Mouse (Mus musculus) ES-E14 (cell line): ENCODE results near the gene Wipf1. TPM values are rescaled to one million over a fixed set of nuclear protein-coding genes. Genes with fewer than 3 reads are reported as not detected.
A peak's percentile ranks its signal among the peaks of the same experiment; 100 is the strongest.

Source experiments
- DNase-seq: peaks from one replicate; pipeline ENCODE4 v3.0.0-alpha.2; 2013; ENCODE audit warnings: low read depth, low spot score
- H3K27ac ChIP-seq: 2 replicates; pipeline ENCODE4 v1.5.1; 2012; ENCODE audit warnings: low read depth, mild to moderate bottlenecking, low read length, moderate library complexity, mixed read lengths; ENCODE audit not compliant: poor library complexity, insufficient read depth, severe bottlenecking
- H3K36me3 ChIP-seq: 2 replicates; pipeline ENCODE4 v1.6.1; 2012; ENCODE audit warnings: mild to moderate bottlenecking, low read length, moderate library complexity, mixed read lengths; ENCODE audit not compliant: control insufficient read depth, poor library complexity, insufficient read depth, severe bottlenecking
- H3K4me1 ChIP-seq, 2 experiments: fragments of 150-350 bp in 1 of 2; sonication (generic) in 1 of 2; 2 replicates each; pipeline ENCODE4 v1.6.1; 2012; ENCODE audit warnings: low read length in 2 of 2, mild to moderate bottlenecking in 1 of 2, mixed read lengths in 1 of 2; ENCODE audit not compliant: control insufficient read depth in 2 of 2, insufficient read depth in 2 of 2, poor library complexity in 1 of 2
- H3K4me3 ChIP-seq, 2 experiments: fragments of 150-350 bp in 1 of 2; sonication (generic) in 1 of 2; 2 replicates each; pipeline ENCODE4 v1.5.1; 2012; ENCODE audit warnings: low read length in 2 of 2, low read depth in 1 of 2, mild to moderate bottlenecking in 1 of 2, mixed read lengths in 1 of 2; ENCODE audit not compliant: insufficient read depth in 1 of 2, poor library complexity in 1 of 2, severe bottlenecking in 1 of 2
- H3K9ac ChIP-seq: 2 replicates; pipeline ENCODE4 v1.6.1; 2012; ENCODE audit warnings: low read depth, mild to moderate bottlenecking, low read length, mixed read lengths; ENCODE audit not compliant: poor library complexity, insufficient read depth, severe bottlenecking
- H3K9me3 ChIP-seq: fragments of 150-350 bp; sonication (generic); 2 replicates; pipeline ENCODE4 v1.6.1; 2012; ENCODE audit warnings: low read depth, mild to moderate bottlenecking, low read length; ENCODE audit not compliant: control insufficient read depth, insufficient read depth
- CHD2 ChIP-seq: IDR thresholded peaks from 2 replicates; pipeline ENCODE4 v1.6.1; 2014; ENCODE audit warnings: mild to moderate bottlenecking, low read depth, low read length, inconsistent platforms
- HCFC1 ChIP-seq: IDR thresholded peaks from 2 replicates; pipeline ENCODE4 v1.6.1; 2012; ENCODE audit warnings: low read length, inconsistent platforms, borderline replicate concordance; ENCODE audit not compliant: insufficient read depth
- MAFK ChIP-seq: IDR thresholded peaks from 2 replicates; pipeline ENCODE4 v1.6.1; 2014; ENCODE audit warnings: mild to moderate bottlenecking, low read depth, low read length, inconsistent platforms; ENCODE audit not compliant: insufficient read depth
- ZC3H11A ChIP-seq: IDR thresholded peaks from 2 replicates; pipeline ENCODE4 v1.6.1; 2012; ENCODE audit warnings: low read depth, mild to moderate bottlenecking, inconsistent platforms, low read length, borderline replicate concordance
- ZNF384 ChIP-seq: IDR thresholded peaks from 2 replicates; pipeline ENCODE4 v1.6.1; 2012; ENCODE audit warnings: low read depth, low read length, inconsistent platforms
- in situ Hi-C, 2 experiments: fragments of 600-800 bp; cut with MboI; formaldehyde crosslinking; loops; one replicate each; pipeline ENCODE4 v1.15.1; 2025; ENCODE audit warnings: low sequenced_read_pairs in 2 of 2, inconsistent platforms in 1 of 2; ENCODE audit not compliant: unreplicated experiment in 2 of 2
- total RNA-seq: library from RNA; depleted of rRNA; stranded (reverse); fragments of 300-350 nt; gene quantifications from 2 replicates; pipeline ENCODE4 v1.2.3, GENCODE M21; 2012

Wipf1 gene
- total RNA-seq, 1 experiment = 1.2 TPM

GRCm38 (mm10) chr2:73572539-73573372 lies 43.2 kb upstream of the Wipf1 start:
- Histone ChIP-seq H3K9ac (no peak overlapping the region), H3K9me3 (no peaks in the 10 kb centered on the region), H3K27ac (no peak overlapping the region), H3K36me3 (no peaks in the 10 kb centered on the region), H3K4me1 (peaks cover 0 to 2% of the 10 kb centered on the region in 2 experiments; a peak in 1 of 4 replicates), H3K4me3 (peak overlapping the region in 1 of 2 experiments; percentile 28; a peak in 1 of 4 replicates)
- DNase-seq = peak; percentile 73
- in situ Hi-C loops = loop anchor here in 1 of 2 experiments (25.0 kb wide), 1 partner anchor 1090 kb away; the partner anchor contains the start of genes Evx2 and Hoxd13
- no peak for TF ChIP-seq MAFK
- TF ChIP-seq ZC3H11A = 0 out of 2 replicates have a peak, but pooled peaks have one; percentile 30

GRCm38 (mm10) chr2:73571901-73572300 lies 42.4 kb upstream of the Wipf1 start:
- Histone ChIP-seq H3K27ac (no peak overlapping the region), H3K9ac (no peak overlapping the region), H3K9me3 (no peaks in the 10 kb centered on the region), H3K4me3 (no peak overlapping the region), H3K36me3 (no peaks in the 10 kb centered on the region), H3K4me1 (peaks cover 0 to 2% of the 10 kb centered on the region in 2 experiments; a peak in 1 of 4 replicates)
- in situ Hi-C loops = loop anchor here in 1 of 2 experiments (25.0 kb wide), 1 partner anchor 1090 kb away; the partner anchor contains the start of genes Evx2 and Hoxd13
- no peak for DNase-seq
- TF ChIP-seq ZNF384 (no peak), HCFC1 (no peak), ZC3H11A (no peak), CHD2 (no peak), MAFK (no peak)

GRCm38 (mm10) chr2:73571304-73571703 lies 41.8 kb upstream of the Wipf1 start:
- TF ChIP-seq CHD2 = no peak
- no peak for TF ChIP-seq MAFK
- Histone ChIP-seq H3K9ac (no peak overlapping the region), H3K4me3 (no peak overlapping the region), H3K27ac (no peak overlapping the region), H3K36me3 (no peaks in the 10 kb centered on the region), H3K4me1 (peaks cover 0 to 2% of the 10 kb centered on the region in 2 experiments; a peak in 1 of 4 replicates), H3K9me3 (no peaks in the 10 kb centered on the region)
- DNase-seq = no peak
- in situ Hi-C loops = loop anchor here in 1 of 2 experiments (25.0 kb wide), 1 partner anchor 1091 kb away; the partner anchor contains the start of genes Evx2 and Hoxd13

- peak; percentile 59 for DNase-seq
- Histone ChIP-seq H3K9ac (no peak overlapping the region), H3K9me3 (no peaks in the 10 kb centered on the region), H3K36me3 (no peaks in the 10 kb centered on the region), H3K4me1 (no peaks in the 10 kb centered on the region; a peak in 1 of 4 replicates), H3K27ac (no peak overlapping the region), H3K4me3 (no peak overlapping the region)
- 0 out of 2 replicates have a peak, but pooled peaks have one; percentile 27 for TF ChIP-seq MAFK
- no peak for TF ChIP-seq CHD2
- TF ChIP-seq ZC3H11A = peak; percentile 50; the same call in 1 of the 2 replicates
- in situ Hi-C loops = loop anchor here in 1 of 2 experiments (25.0 kb wide), 1 partner anchor 1095 kb away; the partner anchor contains the start of genes Evx2 and Hoxd13
These were observed 37.6 kb upstream of the Wipf1 start for GRCm38 (mm10) chr2:73566989-73567605.
